Mouse (Mus musculus) hindbrain, embryonic 14.5 days (tissue): ENCODE data around the gene Bcl11a. TPM values are rescaled to one million over a fixed set of nuclear protein-coding genes. Genes with fewer than 3 reads are reported as not detected.
A peak's percentile ranks its signal among the peaks of the same experiment; 100 is the strongest.

Source experiments
- ATAC-seq: fragments of 200-750 bp; cut with Nextera tagmentation; 2 replicates; pipeline ENCODE4 v1.8.0; 2017; ENCODE audit warnings: moderate number of reproducible peaks, mild to moderate bottlenecking, moderate TSS enrichment, moderate library complexity; ENCODE audit not compliant: low FRiP score
- DNase-seq: peaks from one replicate; pipeline ENCODE4 v3.0.0-alpha.2; 2015; ENCODE audit warnings: low spot score
- H3K27ac ChIP-seq: fragments of 300-500 bp; sonication (generic); 2 replicates; pipeline ENCODE4 v1.5.1; 2014; ENCODE audit warnings: mild to moderate bottlenecking, moderate library complexity
- H3K27me3 ChIP-seq: fragments of 300-500 bp; sonication (generic); 2 replicates; pipeline ENCODE4 v1.6.1; 2014; ENCODE audit warnings: mild to moderate bottlenecking, low read length, mixed read lengths; ENCODE audit not compliant: control insufficient read depth, insufficient read depth
- H3K36me3 ChIP-seq: fragments of 300-500 bp; sonication (generic); replicated peaks from 2 replicates; pipeline ENCODE4 v1.6.1; 2014; ENCODE audit not compliant: control insufficient read depth, insufficient read depth
- H3K4me1 ChIP-seq: fragments of 300-500 bp; sonication (generic); replicated peaks from 2 replicates; pipeline ENCODE4 v1.6.1; 2014; ENCODE audit warnings: antibody characterized with exemption, low read length, mixed read lengths; ENCODE audit not compliant: control insufficient read depth, insufficient read depth
- H3K4me2 ChIP-seq: fragments of 300-500 bp; sonication (generic); replicated peaks from 2 replicates; pipeline ENCODE4 v1.6.1; 2014; ENCODE audit warnings: mild to moderate bottlenecking, moderate library complexity
- H3K4me3 ChIP-seq: fragments of 300-500 bp; sonication (generic); replicated peaks from 2 replicates; pipeline ENCODE4 v1.5.1; 2014; ENCODE audit warnings: mild to moderate bottlenecking, low read length
- H3K9ac ChIP-seq: fragments of 300-500 bp; sonication (generic); 2 replicates; pipeline ENCODE4 v1.6.1; 2014
- H3K9me3 ChIP-seq: fragments of 300-500 bp; sonication (generic); 2 replicates; pipeline ENCODE4 v1.6.1; 2016; ENCODE audit warnings: low read length; ENCODE audit not compliant: control insufficient read depth
- WGBS: fragments of 180-500 bp; shearing (Covaris S2); extraction: QIAGEN DNeasy Blood & Tissue Kit; methylation state at CpG from one replicate; pipeline ENCODE4 v1.1.7; 2014; 5-methylcytosine and 5-hydroxymethylcytosine counted together
- polyA plus RNA-seq: library from polyadenylated mRNA; unstranded; fragments of >200 nt; fragmentation: Nextera tagmentation; extraction: Ambion mirVana; gene quantifications from 2 replicates; pipeline ENCODE4 v1.2.1, GENCODE M21; 2014

Bcl11a gene
- polyA plus RNA-seq, 1 experiment from 2014 or later: 117 TPM

DNA sequence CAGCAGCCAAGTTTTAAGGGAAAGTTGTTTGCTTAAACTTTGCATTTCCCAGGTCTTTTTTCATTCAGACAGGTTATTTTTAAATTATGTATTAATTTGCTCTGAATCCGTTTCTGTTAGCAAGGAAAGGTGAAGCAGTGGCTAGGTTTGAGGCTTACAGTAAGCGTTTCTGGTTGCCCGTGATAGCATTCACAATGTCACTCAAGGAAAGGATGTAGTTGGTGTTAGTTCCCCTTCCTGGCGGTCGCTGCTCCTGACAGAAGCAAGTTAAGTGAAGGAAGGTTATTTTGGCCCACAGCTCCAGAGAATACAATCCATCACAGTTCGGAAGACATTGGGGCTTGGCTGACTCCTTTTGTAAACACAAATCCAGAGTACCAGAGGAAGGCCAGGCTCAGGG lies 61.6 kb downstream of the Bcl11a start:
- no peak for ATAC-seq
- H3K27me3 ChIP-seq: no peaks in the 10 kb centered on the region
- 90% methylated on average over 6 of the region's 6 CpGs for WGBS
- no peak overlapping the region for H3K4me2 ChIP-seq
- DNase-seq: no peak
- H3K9ac ChIP-seq: no peak overlapping the region
- H3K27ac ChIP-seq: no peak overlapping the region
- H3K36me3 ChIP-seq: no peaks in the 10 kb centered on the region
- H3K4me1 ChIP-seq: peaks cover 4% of the 10 kb centered on the region; the same call in 1 of the 2 replicates
- H3K4me3 ChIP-seq: no peak overlapping the region
- no peaks in the 10 kb centered on the region for H3K9me3 ChIP-seq

DNA sequence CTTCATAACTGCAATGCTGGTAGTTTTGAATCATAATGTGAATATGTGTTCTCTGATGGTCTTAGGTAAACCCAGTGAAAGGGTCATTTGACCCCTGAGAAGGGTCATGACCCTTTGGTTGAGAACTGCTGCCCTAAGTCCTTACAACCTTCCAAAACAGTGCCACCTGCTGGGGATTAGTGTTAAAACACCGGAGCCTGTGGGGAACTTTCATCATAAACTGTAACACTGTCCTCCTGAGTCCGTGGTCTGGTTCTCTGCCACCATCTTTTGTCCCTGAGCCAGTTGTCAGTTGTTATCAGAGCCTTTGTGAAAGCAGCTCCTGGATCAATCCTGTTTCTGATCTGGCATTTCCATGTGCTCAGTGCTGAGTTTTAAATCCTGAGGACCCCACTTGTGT lies 62.1 kb downstream of the Bcl11a start:
- no peak overlapping the region for H3K9ac ChIP-seq
- H3K4me1 ChIP-seq: peaks cover 4% of the 10 kb centered on the region; the same call in 1 of the 2 replicates
- 97% methylated on average over 2 of the region's 2 CpGs for WGBS
- no peak overlapping the region for H3K27ac ChIP-seq
- DNase-seq (no peak), ATAC-seq (no peak)
- H3K4me2 ChIP-seq: no peak overlapping the region
- H3K9me3 ChIP-seq: no peaks in the 10 kb centered on the region
- H3K4me3 ChIP-seq: no peak overlapping the region
- no peaks in the 10 kb centered on the region for H3K27me3 ChIP-seq
- H3K36me3 ChIP-seq: no peaks in the 10 kb centered on the region

DNA sequence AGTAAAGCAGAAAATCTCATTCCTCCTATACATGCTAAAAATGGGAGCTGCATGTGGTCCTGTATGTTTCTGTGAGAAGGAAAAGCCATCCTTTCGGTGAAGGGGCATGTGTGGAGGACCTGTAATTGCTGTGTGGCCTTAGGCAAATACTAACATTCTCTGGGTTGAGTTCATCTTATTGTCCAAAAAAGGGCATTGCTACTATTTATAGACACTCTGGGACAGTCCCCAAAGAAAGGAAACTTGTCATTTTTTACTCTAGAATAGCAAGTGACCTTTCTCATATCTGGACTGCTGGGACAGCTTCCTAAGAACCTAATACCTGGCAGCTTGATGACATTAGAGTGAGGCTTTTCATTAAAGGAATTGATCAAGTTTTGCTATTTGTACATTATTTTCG lies 63.1 kb downstream of the Bcl11a start:
- peaks cover 4% of the 10 kb centered on the region; the same call in 1 of the 2 replicates for H3K4me1 ChIP-seq
- 98% methylated on average over 2 of the region's 2 CpGs for WGBS
- DNase-seq (no peak), ATAC-seq (no peak)
- H3K4me3 ChIP-seq: no peak overlapping the region
- H3K36me3 ChIP-seq: no peaks in the 10 kb centered on the region
- no peak overlapping the region for H3K9ac ChIP-seq
- no peak overlapping the region for H3K4me2 ChIP-seq
- H3K27ac ChIP-seq: no peak overlapping the region
- no peaks in the 10 kb centered on the region for H3K9me3 ChIP-seq
- no peaks in the 10 kb centered on the region for H3K27me3 ChIP-seq

DNA sequence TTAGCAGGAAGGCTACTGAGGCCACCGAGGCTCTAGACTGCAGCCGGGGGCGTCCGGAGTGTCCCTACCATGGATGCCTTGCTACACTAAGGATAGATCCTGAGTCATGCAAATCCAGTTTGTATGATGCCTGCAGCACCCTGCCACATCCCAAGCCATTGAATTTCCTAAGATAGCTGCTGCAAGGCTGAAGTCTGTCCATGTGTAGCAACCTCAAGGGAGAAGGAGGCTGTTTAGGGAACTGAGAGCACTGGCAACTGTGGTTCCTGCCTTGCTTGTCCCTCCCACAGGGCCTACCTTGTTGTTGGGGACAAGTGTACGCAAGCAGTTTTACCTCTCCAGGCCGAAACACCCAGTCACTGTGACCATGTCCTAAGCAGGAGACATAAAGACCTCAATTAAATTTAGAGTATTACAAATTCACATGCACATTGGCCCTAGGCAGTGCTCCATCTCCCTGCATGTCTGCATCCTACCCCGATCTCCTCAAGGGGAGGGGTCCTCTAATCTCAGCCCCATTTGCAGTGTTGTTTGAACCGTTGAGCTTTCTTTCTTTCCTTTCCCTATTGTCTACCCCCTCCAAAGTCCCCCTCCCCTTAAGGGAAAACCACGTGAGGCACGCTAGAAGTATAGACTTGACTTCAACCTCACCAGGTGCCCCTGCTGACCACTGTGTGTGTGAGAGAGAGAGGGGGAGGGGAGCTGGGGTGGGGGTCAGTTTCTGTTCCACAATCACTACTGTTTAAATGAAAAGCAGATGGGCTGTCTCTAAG lies 63.8 kb downstream of the Bcl11a start:
- 69% methylated on average over 10 of the region's 10 CpGs for WGBS
- DNase-seq (no peak), ATAC-seq (no peak)
- Histone ChIP-seq H3K9me3 (no peaks in the 10 kb centered on the region), H3K9ac (no peak overlapping the region), H3K36me3 (no peaks in the 10 kb centered on the region), H3K27ac (no peak overlapping the region), H3K27me3 (no peaks in the 10 kb centered on the region), H3K4me1 (peaks cover 4% of the 10 kb centered on the region; the same call in 1 of the 2 replicates), H3K4me2 (no peak overlapping the region), H3K4me3 (no peak overlapping the region)

DNA sequence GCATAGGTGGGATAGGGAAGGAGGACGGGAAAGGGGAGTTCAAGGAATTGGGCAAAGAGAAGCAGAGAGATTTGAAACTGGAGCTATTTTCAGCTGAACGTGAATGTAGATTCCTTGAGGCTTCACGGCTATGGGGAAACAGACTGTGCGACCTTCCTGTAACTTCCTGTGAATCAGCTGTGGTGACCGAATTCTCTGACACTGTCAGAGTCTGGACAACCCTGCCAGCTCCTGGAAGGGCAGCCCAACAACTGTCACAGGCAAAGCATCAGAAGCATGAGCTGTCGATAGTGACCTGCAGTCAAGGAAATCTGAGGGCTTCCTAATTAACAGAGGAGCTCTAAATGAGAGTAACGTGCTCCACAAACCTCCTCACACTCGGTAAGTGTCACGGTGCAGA lies 64.5 kb downstream of the Bcl11a start:
- DNase-seq (no peak), ATAC-seq (no peak)
- Histone ChIP-seq H3K4me2 (no peak overlapping the region), H3K9me3 (no peaks in the 10 kb centered on the region), H3K4me3 (no peak overlapping the region), H3K4me1 (peaks cover 4% of the 10 kb centered on the region; the same call in 1 of the 2 replicates), H3K9ac (no peak overlapping the region), H3K27ac (no peak overlapping the region), H3K36me3 (no peaks in the 10 kb centered on the region), H3K27me3 (no peaks in the 10 kb centered on the region)
- 65% methylated on average over 9 of the region's 9 CpGs for WGBS

DNA sequence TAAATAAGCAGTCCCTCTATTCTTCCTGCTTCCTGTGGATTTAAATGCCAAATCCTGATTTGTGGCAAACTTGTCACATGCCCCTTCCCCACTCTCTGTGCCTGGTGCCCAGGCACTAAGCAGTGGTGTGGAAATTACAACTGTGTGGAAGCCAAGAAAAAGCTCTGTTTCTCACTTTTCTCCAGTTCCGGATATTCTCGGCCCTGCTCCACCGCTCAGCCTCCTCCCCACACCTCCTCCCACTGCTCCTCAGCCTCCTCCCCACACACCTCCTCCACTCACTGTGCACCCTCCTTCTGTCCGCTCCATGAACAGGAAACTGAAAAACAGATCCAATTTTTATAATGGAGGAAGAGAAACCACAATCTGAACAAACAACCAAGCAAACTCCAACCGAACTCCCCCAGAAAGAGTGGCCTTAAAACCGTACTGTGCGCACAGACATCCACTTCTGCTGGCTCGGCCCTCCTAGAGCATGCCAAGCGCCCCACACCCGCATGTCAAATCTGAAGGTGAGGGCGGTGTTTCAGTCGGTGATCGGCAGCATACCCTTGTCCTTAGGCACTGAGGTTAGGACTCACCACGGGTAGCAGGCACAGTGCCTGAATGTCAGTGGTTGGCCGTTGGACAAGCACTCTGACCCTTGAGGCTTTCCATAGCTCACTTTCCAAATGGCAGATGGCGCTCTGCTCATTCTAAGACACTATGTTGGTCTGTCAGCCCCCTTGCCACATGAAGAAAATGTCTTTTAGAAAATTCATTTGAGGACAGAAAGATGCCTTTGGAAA lies 66.5 kb downstream of the Bcl11a start:
- Histone ChIP-seq H3K27me3 (no peaks in the 10 kb centered on the region), H3K9me3 (no peaks in the 10 kb centered on the region), H3K36me3 (no peaks in the 10 kb centered on the region), H3K4me2 (no peak overlapping the region), H3K9ac (no peak overlapping the region), H3K4me3 (no peak overlapping the region), H3K4me1 (peaks cover 4% of the 10 kb centered on the region; the same call in 1 of the 2 replicates), H3K27ac (no peak overlapping the region)
- ATAC-seq (0 out of 2 replicates have a peak, but pooled peaks have one; percentile 24), DNase-seq (no peak)
- 81% methylated on average over 16 of the region's 16 CpGs for WGBS

DNA sequence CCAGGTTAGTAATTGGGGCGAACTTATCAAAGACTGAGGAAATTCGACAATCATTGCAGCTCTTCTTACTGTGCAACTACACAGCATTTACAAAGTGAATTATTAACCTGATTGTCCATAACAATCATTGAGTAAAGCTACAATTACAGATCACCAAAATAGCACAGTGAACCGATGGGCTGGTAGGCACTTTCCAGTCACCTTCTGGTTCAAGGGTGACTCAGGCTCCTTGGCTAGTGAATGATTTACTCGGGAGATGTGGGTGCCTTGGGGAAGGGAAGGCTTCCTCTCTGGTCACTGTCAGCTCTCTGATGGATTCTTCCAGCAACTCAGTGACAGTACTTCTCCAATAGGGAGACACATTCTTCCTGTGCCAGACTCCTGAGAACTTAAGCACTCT lies 68.2 kb downstream of the Bcl11a start:
- Histone ChIP-seq H3K9me3 (no peaks in the 10 kb centered on the region), H3K36me3 (no peaks in the 10 kb centered on the region), H3K4me3 (no peak overlapping the region), H3K4me2 (no peak overlapping the region), H3K4me1 (no peaks in the 10 kb centered on the region), H3K27me3 (no peaks in the 10 kb centered on the region), H3K27ac (no peak overlapping the region), H3K9ac (no peak overlapping the region)
- 85% methylated on average over 4 of the region's 4 CpGs for WGBS
- no peak for ATAC-seq
- DNase-seq: no peak

DNA sequence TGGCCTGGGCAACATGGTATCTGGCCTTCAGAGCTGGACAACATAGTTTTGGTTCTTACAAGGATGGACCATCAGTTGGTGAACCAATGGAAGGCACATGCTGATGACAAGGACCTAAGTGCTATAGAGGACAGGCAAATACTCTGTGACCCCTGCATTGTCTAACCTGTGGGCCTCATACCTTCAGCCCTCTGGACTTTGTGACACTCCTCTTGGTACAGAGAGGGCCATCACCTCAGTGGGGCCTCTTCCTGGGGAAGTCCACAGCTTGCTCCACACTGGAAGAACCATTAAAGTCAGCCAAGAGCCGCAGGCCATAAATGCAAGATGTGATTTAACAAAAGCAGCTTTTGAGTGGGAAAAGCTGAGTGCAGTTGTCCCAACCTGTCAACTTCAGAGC lies 68.6 kb downstream of the Bcl11a start:
- no peaks in the 10 kb centered on the region for H3K9me3 ChIP-seq
- 88% methylated on average over 1 of the region's 1 CpGs for WGBS
- no peak overlapping the region for H3K27ac ChIP-seq
- no peak overlapping the region for H3K4me2 ChIP-seq
- no peaks in the 10 kb centered on the region for H3K4me1 ChIP-seq
- no peaks in the 10 kb centered on the region for H3K27me3 ChIP-seq
- no peaks in the 10 kb centered on the region for H3K36me3 ChIP-seq
- ATAC-seq (no peak), DNase-seq (no peak)
- no peak overlapping the region for H3K4me3 ChIP-seq
- no peak overlapping the region for H3K9ac ChIP-seq

DNA sequence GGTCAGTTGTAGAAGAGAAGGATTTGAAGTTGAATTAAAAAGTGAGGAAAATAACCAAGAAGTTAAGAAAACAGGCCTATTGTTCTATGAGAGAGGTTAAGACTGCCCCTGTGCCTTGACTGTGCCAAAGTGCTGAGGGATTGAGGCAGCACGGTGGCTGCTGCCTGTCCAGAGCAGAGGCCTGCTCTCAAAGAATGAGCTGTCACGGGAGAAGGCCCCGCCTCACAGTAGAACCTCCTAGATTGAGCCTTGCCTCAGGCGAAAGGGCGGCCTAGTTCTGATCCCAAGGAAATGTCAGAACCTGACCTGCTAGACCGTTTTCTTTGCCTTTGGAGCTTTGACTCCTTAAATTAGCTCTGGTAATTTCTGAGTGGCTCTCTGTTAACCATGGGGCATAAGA lies 69.8 kb downstream of the Bcl11a start:
- H3K4me1 ChIP-seq: peaks cover 4% of the 10 kb centered on the region; the same call in 1 of the 2 replicates
- WGBS: 82% methylated on average over 6 of the region's 6 CpGs
- ATAC-seq (no peak), DNase-seq (no peak)
- H3K9me3 ChIP-seq: no peaks in the 10 kb centered on the region
- no peaks in the 10 kb centered on the region for H3K27me3 ChIP-seq
- H3K4me2 ChIP-seq: no peak overlapping the region
- no peak overlapping the region for H3K4me3 ChIP-seq
- H3K36me3 ChIP-seq: no peaks in the 10 kb centered on the region
- no peak overlapping the region for H3K9ac ChIP-seq
- H3K27ac ChIP-seq: no peak overlapping the region
